Mouse (Mus musculus) left cerebral cortex, postnatal 4 days (tissue): Measurements from ENCODE around the gene Nucb1. TPM values are rescaled to one million over a fixed set of nuclear protein-coding genes. Genes with fewer than 3 reads are reported as not detected.
A peak's percentile ranks its signal among the peaks of the same experiment; 100 is the strongest.
"Not testable (repeated sequence)": the region's sequence is repeated elsewhere in the genome, so short reads cannot be mapped to it uniquely, and the experiment has no call there.

Source experiments
- DNase-seq: peaks from one replicate; pipeline ENCODE4 v3.0.0-alpha.2; 2022
- intact Hi-C: fragments of 180-260 bp; cut with DNase I; formaldehyde crosslinking; loops from one replicate; pipeline ENCODE4 v1.15.1; 2025
- total RNA-seq, 2 experiments: library from RNA; stranded (reverse); gene quantifications; 2 replicates each; pipeline ENCODE4 v1.2.3; 2021

Gene Nucb1
- total RNA-seq, 2 experiments from 2014 or later = 110 to 116 TPM

DNA sequence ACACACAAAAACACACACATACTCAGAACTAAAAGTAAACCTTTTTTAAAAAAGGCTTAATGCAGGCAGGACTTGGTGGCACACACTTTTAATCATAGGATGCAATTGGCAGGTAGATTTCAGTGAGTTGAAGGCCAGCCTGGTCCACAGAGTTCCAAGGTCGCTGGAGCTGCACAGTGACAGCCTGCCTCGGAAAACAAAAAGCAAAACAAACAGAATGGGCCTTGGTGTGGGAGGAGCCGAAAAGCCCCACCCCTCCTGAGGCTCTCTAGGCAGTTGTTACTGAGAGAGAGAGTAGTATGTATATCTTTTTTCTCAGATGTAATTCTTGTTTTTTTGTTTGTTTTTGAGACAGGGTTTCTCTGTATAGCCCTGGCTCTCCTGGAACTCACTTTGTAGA is 18.9 kb downstream of the Nucb1 start:
- DNase-seq = no peak
- intact Hi-C loops = no loop called here

DNA sequence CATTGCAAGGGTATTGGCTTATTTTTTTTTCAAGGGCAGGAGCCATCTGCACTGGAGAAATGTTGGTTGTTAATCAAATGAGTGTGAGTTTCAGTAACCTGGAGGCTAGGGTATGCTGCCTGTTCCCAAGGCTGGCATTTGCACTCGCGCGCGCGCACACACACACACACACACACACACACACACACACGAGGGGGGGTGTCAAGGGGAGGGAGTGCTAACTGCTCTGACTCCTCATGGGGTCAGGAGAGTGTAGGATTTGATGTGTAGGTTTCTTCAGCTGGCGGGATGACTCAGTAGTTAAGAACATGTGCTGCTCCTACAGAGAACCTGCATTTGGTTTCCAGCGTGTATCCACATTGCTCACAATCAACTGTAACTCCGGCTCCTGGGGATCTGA is 19.4 kb downstream of the Nucb1 start:
- intact Hi-C loops = no loop called here
- no peak for DNase-seq

- no peak for DNase-seq
- intact Hi-C loops = no loop called here
These were observed 20.6 kb downstream of the Nucb1 start for GRCm38 (mm10) chr7:45489578-45489977.

DNA sequence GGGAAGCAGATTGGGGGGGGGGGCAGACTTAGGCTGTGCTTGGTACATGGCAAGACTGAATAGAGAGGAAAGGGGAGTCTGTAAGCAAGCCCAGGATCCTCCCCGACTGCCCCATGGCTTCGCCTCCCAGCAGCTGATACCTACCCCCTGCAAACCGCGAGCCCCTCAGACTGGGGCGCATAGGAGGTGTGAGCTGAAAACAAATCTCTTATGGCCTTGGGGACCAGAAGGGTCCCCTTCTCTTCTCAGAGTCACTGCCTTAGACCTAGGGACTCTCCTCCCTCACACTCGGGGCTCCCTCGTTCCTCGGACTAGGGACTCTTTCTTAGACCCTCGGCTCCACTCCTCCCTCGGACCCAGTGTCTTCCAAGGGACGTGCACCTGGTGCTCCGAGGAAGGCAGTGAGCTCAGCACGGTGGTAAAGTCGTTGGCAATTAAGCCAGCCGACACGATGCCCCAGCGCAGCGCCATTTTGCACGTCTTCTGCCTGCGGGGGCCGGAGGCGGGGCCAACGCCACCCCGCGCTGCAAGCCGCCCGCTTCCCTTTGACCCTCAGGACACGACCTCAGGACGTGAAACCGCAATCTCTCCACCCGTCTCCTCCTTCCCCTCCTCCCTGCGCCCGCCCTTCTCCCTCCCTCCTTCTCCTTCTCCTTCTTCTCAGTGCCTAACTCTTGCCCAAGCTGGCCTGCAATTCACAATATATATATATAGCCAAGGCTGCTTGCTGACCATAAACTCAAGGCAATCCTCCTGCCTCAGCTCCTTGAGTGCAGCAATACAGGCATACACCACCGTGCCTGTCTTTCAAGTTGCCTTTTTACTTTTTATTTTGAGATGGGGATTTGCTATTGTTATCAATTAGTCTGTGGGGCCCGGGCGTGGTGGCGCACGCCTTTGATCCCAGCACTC is 21.7 kb downstream of the Nucb1 start, which contains the start of gene Dhdh:
TSS of gene Dhdh (minus strand) at position 513 of the 912 bp plus-strand sequence.
- intact Hi-C loops = no loop called here
- DNase-seq = peak; percentile 54

DNA sequence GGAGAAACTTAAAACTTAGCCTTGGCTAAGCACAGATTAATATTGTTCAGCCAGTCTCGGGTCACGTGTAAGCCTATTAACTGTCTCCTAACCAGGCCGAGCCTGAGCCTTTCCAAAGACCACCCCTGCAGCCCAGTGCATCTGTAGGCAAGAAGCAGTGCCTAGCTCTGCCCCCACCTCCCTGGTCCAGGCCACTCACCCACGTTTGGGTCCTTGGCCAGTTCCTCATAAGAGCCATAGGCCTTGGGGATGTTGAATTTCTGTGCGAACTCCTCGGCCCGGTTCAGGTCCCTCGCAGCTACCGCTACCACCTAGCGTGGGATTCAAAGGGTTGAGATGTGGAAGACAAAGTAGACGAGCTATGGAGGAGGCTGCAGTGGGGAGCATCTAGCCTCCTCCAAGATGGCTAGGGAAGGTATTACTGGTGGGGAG is 22.3 kb downstream of the Nucb1 start:
- intact Hi-C loops = no loop called here
- DNase-seq = no peak

GRCm38 (mm10) chr7:45486761-45487415 is 23.3 kb downstream of the Nucb1 start, which contains the start of gene Gm45808:
TSS of gene Gm45808 (minus strand) at chr7:45486811.
- DNase-seq = no peak
- intact Hi-C loops = no loop called here

- DNase-seq = no peak
- intact Hi-C loops = no loop called here
These were observed 24.0 kb downstream of the Nucb1 start for GRCm38 (mm10) chr7:45486158-45486557.

- intact Hi-C loops = not testable (repeated sequence)
These were observed 25.2 kb downstream of the Nucb1 start for GRCm38 (mm10) chr7:45484985-45485384.

DNA sequence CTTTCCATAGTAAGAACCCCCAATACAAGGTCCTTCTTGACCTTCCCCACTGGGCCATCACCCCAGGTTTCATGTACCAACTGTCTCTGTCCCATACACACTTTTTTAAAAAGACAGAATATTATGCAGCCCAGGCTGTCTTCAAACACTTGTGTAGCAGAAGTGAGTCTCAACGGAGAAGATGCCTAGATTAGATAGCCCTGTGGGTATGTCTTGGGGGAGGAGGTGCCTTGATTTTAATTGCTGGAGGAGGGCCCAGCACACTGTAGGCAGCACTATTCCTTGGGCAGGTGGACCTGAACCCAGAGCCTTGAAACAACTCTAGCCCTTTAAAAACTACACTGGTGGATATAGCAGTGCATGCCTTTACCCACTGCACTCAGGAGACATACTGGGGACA is 28.0 kb downstream of the Nucb1 start:
- intact Hi-C loops = no loop called here
- no peak for DNase-seq

More at GRCm38 (mm10) chr7:45484985-45485384, 25.2 kb downstream of the Nucb1 start:
- not testable (repeated sequence) for DNase-seq

DNA sequence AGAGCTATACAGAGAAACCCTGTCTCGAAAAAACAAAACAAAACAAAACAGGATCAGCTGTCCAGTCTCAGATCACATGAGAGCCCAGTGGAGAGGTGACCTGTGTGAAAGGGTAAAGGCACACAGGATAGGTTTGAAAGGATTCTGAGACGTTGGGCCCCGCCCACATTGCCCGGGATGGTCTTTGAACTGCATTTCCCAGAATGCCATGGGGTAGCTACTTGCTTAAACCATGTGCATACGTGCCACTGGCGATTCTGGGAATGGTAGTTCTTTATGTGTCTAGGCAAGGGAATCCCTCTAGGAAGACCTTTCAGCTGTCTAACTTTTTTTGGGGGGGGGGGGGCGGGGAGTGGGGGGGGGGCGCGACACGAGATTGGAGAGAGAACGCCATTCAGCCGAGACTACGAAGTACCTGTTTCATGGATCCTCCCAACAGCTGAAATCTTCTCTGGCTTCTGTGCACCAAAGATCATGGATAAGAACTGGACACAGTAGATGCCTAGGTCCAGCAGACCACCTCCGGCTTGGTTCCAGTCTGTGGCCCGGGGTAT is 28.8 kb downstream of the Nucb1 start, which contains the start of gene Tulp2:
TSS of gene Tulp2 (plus strand) at position 504 of the 554 bp plus-strand sequence.
- peak; percentile 52 for DNase-seq
- intact Hi-C loops = no loop called here

GRCm38 (mm10) chr7:45480310-45480709 is 29.9 kb downstream of the Nucb1 start:
- DNase-seq, intact Hi-C loops: not testable (repeated sequence)

- DNase-seq = no peak
- intact Hi-C loops = loop anchor here (5.0 kb wide), 1 partner anchor 84 kb away; no protein-coding TSS in a partner anchor
These were observed 31.4 kb downstream of the Nucb1 start for GRCm38 (mm10) chr7:45478774-45479173.

GRCm38 (mm10) chr7:45477003-45477402 is 33.2 kb downstream of the Nucb1 start:
- peak; percentile 62 for DNase-seq
- intact Hi-C loops = loop anchor here (5.0 kb wide), 1 partner anchor 85 kb away; no protein-coding TSS in a partner anchor

- no peak for DNase-seq
- intact Hi-C loops = loop anchor here (5.0 kb wide), 1 partner anchor 86 kb away; no protein-coding TSS in a partner anchor
These were observed 33.8 kb downstream of the Nucb1 start for GRCm38 (mm10) chr7:45476453-45476852.

GRCm38 (mm10) chr7:45475291-45475969 is 34.8 kb downstream of the Nucb1 start:
- intact Hi-C loops = loop anchor here (5.0 kb wide), 1 partner anchor 87 kb away; no protein-coding TSS in a partner anchor
- DNase-seq = no peak

GRCm38 (mm10) chr7:45470869-45471268 is 39.3 kb downstream of the Nucb1 start:
- peak; percentile 64 for DNase-seq
- intact Hi-C loops = no loop called here

DNA sequence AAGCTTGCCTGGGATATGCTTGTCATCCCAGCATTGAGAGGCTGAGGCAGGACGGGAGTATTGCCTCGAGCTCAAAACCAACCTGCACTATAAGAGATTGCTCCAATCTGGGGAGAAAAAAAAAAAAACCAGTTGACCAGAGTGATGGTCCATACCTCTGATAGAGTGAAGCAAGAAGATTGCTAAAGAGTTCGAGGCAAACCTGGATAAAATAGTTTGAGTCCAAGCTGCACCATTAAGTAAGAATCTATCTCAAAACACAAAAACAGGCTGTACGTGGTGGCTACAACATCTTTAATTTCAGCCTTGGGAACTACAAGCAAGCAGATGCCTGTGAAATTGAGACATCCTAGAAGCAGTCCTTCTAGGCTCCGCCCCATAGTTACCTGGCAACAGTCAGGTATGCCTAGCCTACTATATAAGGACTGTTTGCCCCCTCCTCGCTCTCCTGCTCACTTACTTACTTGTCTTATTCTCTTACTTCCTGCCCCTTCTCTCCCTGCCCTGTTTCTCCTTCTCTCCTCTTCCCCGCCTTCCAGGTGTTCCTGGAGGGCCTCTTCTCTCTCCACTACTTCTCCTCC is 43.0 kb downstream of the Nucb1 start:
- intact Hi-C loops = no loop called here
- DNase-seq = no peak

DNA sequence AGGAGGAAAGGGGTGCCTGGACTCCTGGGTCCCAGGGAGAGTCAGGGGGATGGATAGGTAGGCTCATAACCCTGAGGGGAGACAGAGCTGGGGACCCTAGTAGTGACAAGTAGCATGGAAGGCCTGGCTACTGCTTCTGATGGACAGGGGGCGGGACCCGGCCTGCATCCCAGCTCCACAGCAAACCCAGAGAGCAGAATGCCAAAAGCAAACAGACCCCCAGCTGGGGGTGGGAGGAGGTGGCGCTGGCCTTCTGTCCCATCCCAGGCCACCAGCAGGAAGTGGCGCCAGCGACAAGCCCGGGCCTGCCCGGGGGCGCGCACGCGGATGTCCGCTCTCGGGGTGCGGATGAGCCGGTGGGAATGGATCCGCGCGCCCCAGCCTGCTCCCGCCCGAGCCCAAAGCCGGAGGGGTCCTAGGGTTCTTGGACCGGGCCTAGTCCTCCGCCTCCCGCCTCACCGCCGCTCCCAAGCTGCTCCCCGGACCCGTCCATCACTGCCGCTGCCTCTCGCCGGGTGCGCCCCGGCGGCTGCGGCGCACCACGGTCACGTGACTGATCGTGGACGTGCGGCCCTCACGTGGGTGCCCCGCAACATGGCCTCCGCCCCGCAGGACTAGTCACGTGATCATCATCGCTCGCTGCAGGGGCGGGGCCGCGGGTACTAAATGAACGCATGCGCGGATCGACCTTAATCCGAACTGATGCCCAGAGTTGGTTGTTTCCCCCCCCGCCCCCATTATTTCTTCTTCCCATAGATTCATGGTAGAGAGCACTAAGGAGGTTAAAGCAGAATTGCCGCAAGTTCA is 43.7 kb downstream of the Nucb1 start, which contains the start of gene Bax:
TSS of gene Bax (minus strand) at position 616 of the 807 bp plus-strand sequence.
- intact Hi-C loops = no loop called here
- peak; percentile 98 for DNase-seq

GRCm38 (mm10) chr7:45465549-45465948 is 44.7 kb downstream of the Nucb1 start:
- intact Hi-C loops = no loop called here
- DNase-seq = no peak
